Mouse (Mus musculus) cortical plate, adult 2 months (tissue): ENCODE data around the gene Chrna3.

Experiments used
- CTCF ChIP-seq: fragments of 200-500 bp; IDR thresholded peaks from 2 replicates; pipeline ENCODE4 v1.5.1; 2011; ENCODE audit warnings: mild to moderate bottlenecking, control low read depth, low read length; ENCODE audit not compliant: insufficient read depth; ENCODE audit errors: extremely low read depth
- POLR2A ChIP-seq: fragments of 200-500 bp; IDR thresholded peaks from 2 replicates; pipeline ENCODE4 v1.6.1; 2011; ENCODE audit warnings: mild to moderate bottlenecking, low read length, control low read depth; ENCODE audit not compliant: insufficient read depth; ENCODE audit errors: extremely low read depth

DNA sequence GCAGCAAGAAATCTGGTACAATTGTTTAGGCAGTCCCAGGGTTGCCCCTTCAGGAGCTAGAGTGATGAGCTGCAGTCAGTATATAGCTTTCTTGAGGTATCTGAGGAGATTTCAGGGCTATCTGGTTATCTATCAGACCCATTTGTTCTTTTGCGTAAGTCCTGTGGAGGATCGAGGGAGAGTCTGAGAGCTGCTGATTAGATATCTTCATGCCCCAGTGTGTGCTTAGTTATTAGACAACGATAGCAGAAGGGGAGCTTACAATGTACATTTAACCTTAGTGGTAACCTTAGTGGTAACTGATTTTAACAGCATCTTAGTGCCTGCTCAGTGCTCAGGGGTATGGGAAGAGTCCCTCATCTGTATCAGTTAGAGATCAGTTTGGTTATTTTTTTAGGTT lies 30.7 kb downstream of the Chrna3 start:
- TF ChIP-seq CTCF (no peak), POLR2A (no peak)
